In the genomic region with DNA sequence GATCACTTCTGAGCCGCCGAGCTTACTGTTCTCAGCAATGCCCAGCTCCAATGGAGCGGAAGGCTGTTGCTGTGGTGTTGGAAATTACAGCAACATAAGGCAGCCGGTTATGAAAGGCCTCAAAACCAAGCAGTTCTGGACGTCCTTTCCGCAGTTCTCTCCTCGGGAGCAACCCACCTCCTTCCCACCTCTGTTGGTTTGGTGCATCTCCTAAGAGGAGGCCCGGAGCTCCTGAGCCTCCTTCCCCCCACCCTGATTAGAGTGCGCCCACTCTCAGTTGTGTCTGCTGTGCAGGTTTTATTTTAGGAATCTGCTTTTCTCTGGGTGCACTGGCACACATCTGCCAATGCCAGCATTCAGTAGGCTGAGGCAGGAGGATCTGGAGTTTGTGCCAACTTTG, we compare ENCODE assay signal across 22 mouse cellular contexts.
"Had no signal": no experiment of that assay in that cellular context is flagged by ENCODE, and none has a peak within 500 bp of the region (broad histone marks: within the 10 kb centered on the region; RNA-seq: fewer than 3 reads in every experiment).

No protein-coding gene starts in this region.

- DNase-seq: kidney, adult 11 months; kidney, adult 9 months; kidney, postnatal 14 days; kidney, postnatal 4 days; layer of hippocampus, adult 9-11 months; layer of hippocampus, postnatal 36 days; liver, postnatal 0 days; lung, postnatal 10 days; lung, postnatal 36 days; spleen, adult 18-20 months; thymus, postnatal 25 days had no signal

- H3K27ac ChIP-seq: intestine, embryonic 15.5 days; limb, embryonic 12.5 days; limb, embryonic 15.5 days; liver, embryonic 14.5 days; lung, embryonic 15.5 days; midbrain, embryonic 10.5 days; midbrain, embryonic 13.5 days; neural tube, embryonic 13.5 days; stomach, embryonic 15.5 days had no signal

- H3K4me1 ChIP-seq: limb, embryonic 12.5 days; stomach, embryonic 15.5 days had no signal

- H3K4me3 ChIP-seq: intestine, embryonic 15.5 days; limb, embryonic 12.5 days; limb, embryonic 15.5 days; lung, embryonic 15.5 days; megakaryocyte, embryonic 14.5 days; midbrain, embryonic 10.5 days; midbrain, embryonic 13.5 days; myocyte; neural tube, embryonic 13.5 days; stomach, embryonic 15.5 days had no signal
